Mouse (Mus musculus) midbrain, embryonic 16.5 days (tissue): ENCODE measurements around the gene Fbln2. TPM values are rescaled to one million over a fixed set of nuclear protein-coding genes. Genes with fewer than 3 reads are reported as not detected.
A peak's percentile ranks its signal among the peaks of the same experiment; 100 is the strongest.

ENCODE experiments used
- ATAC-seq: fragments of 200-750 bp; cut with Nextera tagmentation; 2 replicates; pipeline ENCODE4 v1.8.0; 2017; ENCODE audit warnings: moderate TSS enrichment
- H3K27ac ChIP-seq: fragments of 300-500 bp; sonication (generic); 2 replicates; pipeline ENCODE4 v1.5.1; 2014; ENCODE audit warnings: mild to moderate bottlenecking, low read length, mixed read lengths
- H3K27me3 ChIP-seq: fragments of 300-500 bp; sonication (generic); 2 replicates; pipeline ENCODE4 v1.6.1; 2014; ENCODE audit warnings: low read depth, low read length, mixed read lengths; ENCODE audit not compliant: control insufficient read depth, insufficient read depth
- H3K36me3 ChIP-seq: fragments of 300-500 bp; sonication (generic); 2 replicates; pipeline ENCODE4 v1.6.1; 2014; ENCODE audit warnings: mild to moderate bottlenecking, low read length, moderate library complexity, mixed read lengths; ENCODE audit not compliant: control insufficient read depth, insufficient read depth
- H3K4me1 ChIP-seq: fragments of 300-500 bp; sonication (generic); 2 replicates; pipeline ENCODE4 v1.6.1; 2014; ENCODE audit warnings: mild to moderate bottlenecking, low read length, mixed read lengths; ENCODE audit not compliant: control insufficient read depth, insufficient read depth
- H3K4me2 ChIP-seq: fragments of 300-500 bp; sonication (generic); 2 replicates; pipeline ENCODE4 v1.6.1; 2014; ENCODE audit warnings: mild to moderate bottlenecking, low read length, mixed read lengths
- H3K4me3 ChIP-seq: fragments of 300-500 bp; sonication (generic); 2 replicates; pipeline ENCODE4 v1.5.1; 2014; ENCODE audit warnings: low read depth, mild to moderate bottlenecking, low read length, moderate library complexity, mixed read lengths
- H3K9ac ChIP-seq: fragments of 300-500 bp; sonication (generic); 2 replicates; pipeline ENCODE4 v1.6.1; 2014; ENCODE audit warnings: low read depth, low read length, mixed read lengths
- H3K9me3 ChIP-seq: fragments of 300-500 bp; sonication (generic); replicated peaks from 2 replicates; pipeline ENCODE4 v1.6.1; 2014; ENCODE audit warnings: mild to moderate bottlenecking, low read length, mixed read lengths; ENCODE audit not compliant: control insufficient read depth, poor library complexity, severe bottlenecking
- WGBS: fragments of 180-500 bp; shearing (Covaris S2); extraction: QIAGEN DNeasy Blood & Tissue Kit; methylation state at CpG from one replicate; pipeline ENCODE4 v1.1.7; 2014; 5-methylcytosine and 5-hydroxymethylcytosine counted together
- polyA plus RNA-seq: library from polyadenylated mRNA; unstranded; fragments of >200 nt; fragmentation: Nextera tagmentation; extraction: Ambion mirVana; gene quantifications from 2 replicates; pipeline ENCODE4 v1.2.1, GENCODE M21; 2015

Gene Fbln2
- polyA plus RNA-seq, 1 experiment from 2014 or later: 12.5 TPM

- peaks cover 3% of the 10 kb centered on the region; the same call in 1 of the 2 replicates for H3K4me1 ChIP-seq
- no peak overlapping the region for H3K4me2 ChIP-seq
- no peak overlapping the region for H3K4me3 ChIP-seq
- H3K27ac ChIP-seq: no peak overlapping the region
- no peaks in the 10 kb centered on the region for H3K27me3 ChIP-seq
- H3K36me3 ChIP-seq: no peaks in the 10 kb centered on the region
- no peaks in the 10 kb centered on the region for H3K9me3 ChIP-seq
- 91% methylated on average over 6 of the region's 6 CpGs for whole genome bisulfite sequencing
- ATAC-seq: no peak
- H3K9ac ChIP-seq: no peak overlapping the region
These were observed 31.1 kb downstream of the Fbln2 start for GRCm38 (mm10) chr6:91243395-91243794.

GRCm38 (mm10) chr6:91244331-91244730, 32.1 kb downstream of the Fbln2 start:
- Histone ChIP-seq H3K4me2 (no peak overlapping the region), H3K4me1 (peaks cover 3% of the 10 kb centered on the region; the same call in 1 of the 2 replicates), H3K9ac (no peak overlapping the region), H3K27ac (no peak overlapping the region), H3K27me3 (no peaks in the 10 kb centered on the region), H3K9me3 (no peaks in the 10 kb centered on the region), H3K4me3 (no peak overlapping the region), H3K36me3 (no peaks in the 10 kb centered on the region)
- WGBS: 83% methylated on average over 8 of the region's 8 CpGs
- ATAC-seq: no peak

GRCm38 (mm10) chr6:91245331-91245730, 33.1 kb downstream of the Fbln2 start:
- ATAC-seq: no peak
- no peaks in the 10 kb centered on the region for H3K36me3 ChIP-seq
- H3K27ac ChIP-seq: no peak overlapping the region
- H3K4me1 ChIP-seq: peaks cover 3% of the 10 kb centered on the region; the same call in 1 of the 2 replicates
- no peaks in the 10 kb centered on the region for H3K9me3 ChIP-seq
- H3K9ac ChIP-seq: no peak overlapping the region; the same call in 1 of the 2 replicates
- no peaks in the 10 kb centered on the region for H3K27me3 ChIP-seq
- no peak overlapping the region for H3K4me3 ChIP-seq
- WGBS: 6% methylated on average over 6 of the region's 6 CpGs
- no peak overlapping the region for H3K4me2 ChIP-seq

- H3K9ac ChIP-seq: no peak overlapping the region
- H3K9me3 ChIP-seq: no peaks in the 10 kb centered on the region
These were observed 35.1 kb downstream of the Fbln2 start for GRCm38 (mm10) chr6:91247343-91247742.

GRCm38 (mm10) chr6:91248627-91249026, 36.4 kb downstream of the Fbln2 start:
- WGBS: 84% methylated on average over 4 of the region's 4 CpGs
- no peaks in the 10 kb centered on the region for H3K27me3 ChIP-seq
- no peak overlapping the region for H3K9ac ChIP-seq
- no peak overlapping the region for H3K27ac ChIP-seq
- no peaks in the 10 kb centered on the region for H3K36me3 ChIP-seq
- ATAC-seq: no peak
- no peaks in the 10 kb centered on the region for H3K9me3 ChIP-seq
- no peak overlapping the region for H3K4me2 ChIP-seq
- H3K4me1 ChIP-seq: peaks cover 3% of the 10 kb centered on the region; the same call in 1 of the 2 replicates
- H3K4me3 ChIP-seq: no peak overlapping the region

More at GRCm38 (mm10) chr6:91247343-91247742, 35.1 kb downstream of the Fbln2 start:
- no peak overlapping the region for H3K4me2 ChIP-seq
- ATAC-seq: no peak
- 97% methylated on average over 1 of the region's 1 CpGs for WGBS
- H3K4me3 ChIP-seq: no peak overlapping the region
- H3K27ac ChIP-seq: no peak overlapping the region
- H3K36me3 ChIP-seq: no peaks in the 10 kb centered on the region
- no peaks in the 10 kb centered on the region for H3K27me3 ChIP-seq
- peaks cover 3% of the 10 kb centered on the region; the same call in 1 of the 2 replicates for H3K4me1 ChIP-seq

DNA sequence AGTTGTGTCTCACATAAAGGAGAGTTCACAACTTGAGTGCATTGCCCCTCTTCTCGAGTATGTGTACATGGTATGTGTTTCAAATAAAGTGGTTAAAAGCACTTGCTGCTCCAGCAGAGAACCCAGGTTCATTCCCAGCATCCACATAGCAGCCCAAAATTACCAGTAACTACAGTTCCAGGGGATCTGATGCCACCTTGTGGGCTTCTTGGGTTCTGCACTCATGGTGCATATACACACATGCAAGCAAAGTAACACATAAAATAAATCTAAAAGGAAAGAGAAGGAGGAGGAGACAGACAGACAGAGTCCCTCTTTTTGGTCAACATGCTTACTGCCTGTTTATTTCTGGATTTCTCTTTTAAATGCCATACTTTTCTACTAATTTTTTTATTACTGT, 37.5 kb downstream of the Fbln2 start:
- no peak overlapping the region for H3K9ac ChIP-seq
- H3K9me3 ChIP-seq: no peaks in the 10 kb centered on the region
- H3K4me3 ChIP-seq: no peak overlapping the region
- H3K36me3 ChIP-seq: no peaks in the 10 kb centered on the region
- H3K4me2 ChIP-seq: no peak overlapping the region
- H3K27me3 ChIP-seq: no peaks in the 10 kb centered on the region
- H3K4me1 ChIP-seq: peaks cover 3% of the 10 kb centered on the region; the same call in 1 of the 2 replicates
- no peak overlapping the region for H3K27ac ChIP-seq
- no peak for ATAC-seq
- WGBS: 97% methylated on average over 1 of the region's 1 CpGs

DNA sequence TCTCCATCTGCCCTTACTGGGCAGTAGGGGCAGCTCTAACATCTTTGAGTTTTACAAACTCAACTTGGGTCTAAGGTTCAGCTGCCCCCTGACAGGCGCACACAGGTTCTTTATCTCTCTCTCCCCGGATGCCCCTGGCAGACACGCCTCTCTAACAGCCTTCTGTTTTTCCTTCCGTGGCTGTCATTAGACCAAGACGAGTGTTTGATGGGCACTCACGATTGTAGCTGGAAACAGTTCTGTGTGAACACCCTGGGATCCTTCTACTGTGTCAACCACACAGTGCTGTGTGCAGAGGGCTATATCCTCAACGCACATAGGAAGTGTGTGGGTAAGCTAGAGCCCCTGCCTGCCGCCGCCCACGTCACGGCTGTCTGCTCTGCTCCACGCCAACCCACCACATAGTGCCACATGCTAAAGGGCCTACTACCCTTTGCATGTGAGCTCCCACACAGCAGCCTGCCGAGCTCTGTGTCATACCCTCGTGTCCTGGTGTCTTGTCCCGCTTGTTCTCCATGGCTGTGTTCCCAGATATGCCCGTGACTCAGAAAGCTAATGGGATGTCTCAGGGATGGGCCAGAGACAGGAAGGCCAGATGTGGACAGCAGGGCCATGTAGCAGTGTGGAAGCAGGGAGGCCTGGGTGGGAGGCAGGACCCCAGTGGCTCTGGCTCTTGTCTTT, 47.3 kb downstream of the Fbln2 start:
- H3K9ac ChIP-seq: no peak overlapping the region
- no peaks in the 10 kb centered on the region for H3K27me3 ChIP-seq
- H3K4me2 ChIP-seq: no peak overlapping the region
- H3K27ac ChIP-seq: no peak overlapping the region
- no peaks in the 10 kb centered on the region for H3K9me3 ChIP-seq
- no peaks in the 10 kb centered on the region for H3K36me3 ChIP-seq
- no peak for ATAC-seq
- H3K4me1 ChIP-seq: peaks cover 4% of the 10 kb centered on the region; the same call in 1 of the 2 replicates
- WGBS: 86% methylated on average over 16 of the region's 16 CpGs
- no peak overlapping the region for H3K4me3 ChIP-seq

GRCm38 (mm10) chr6:91260347-91260986, 48.2 kb downstream of the Fbln2 start:
- H3K36me3 ChIP-seq: no peaks in the 10 kb centered on the region
- WGBS: 81% methylated on average over 8 of the region's 8 CpGs
- no peak overlapping the region for H3K27ac ChIP-seq
- H3K4me3 ChIP-seq: no peak overlapping the region
- H3K4me1 ChIP-seq: peaks cover 4% of the 10 kb centered on the region; the same call in 1 of the 2 replicates
- no peaks in the 10 kb centered on the region for H3K9me3 ChIP-seq
- no peak overlapping the region for H3K9ac ChIP-seq
- H3K27me3 ChIP-seq: no peaks in the 10 kb centered on the region
- no peak for ATAC-seq
- no peak overlapping the region for H3K4me2 ChIP-seq

DNA sequence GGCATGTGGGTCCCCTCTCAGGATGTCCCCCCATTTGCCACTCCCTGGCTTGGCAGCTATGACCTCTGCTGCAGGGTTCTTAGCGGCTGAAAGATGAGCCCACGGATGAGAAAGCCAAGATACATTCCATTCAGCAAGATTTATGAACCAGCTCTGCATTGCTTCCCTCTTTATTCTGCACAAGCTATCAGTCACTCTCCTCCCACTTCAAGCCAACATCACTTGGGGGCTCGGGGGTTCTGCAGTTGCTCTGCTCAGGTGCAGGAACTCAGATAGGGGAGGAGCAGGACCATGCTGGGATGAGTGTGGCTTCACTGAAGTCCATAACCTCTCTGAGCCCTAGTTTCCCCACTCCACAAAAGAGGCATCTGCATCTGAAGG, 48.7 kb downstream of the Fbln2 start:
- ATAC-seq: no peak
- H3K36me3 ChIP-seq: no peaks in the 10 kb centered on the region
- no peaks in the 10 kb centered on the region for H3K27me3 ChIP-seq
- H3K4me1 ChIP-seq: peaks cover 7% of the 10 kb centered on the region; the same call in 1 of the 2 replicates
- no peak overlapping the region for H3K27ac ChIP-seq
- peak overlapping the region; percentile 26; the same call in 1 of the 2 replicates for H3K9ac ChIP-seq
- WGBS: 40% methylated on average over 3 of the region's 3 CpGs
- H3K4me2 ChIP-seq: no peak overlapping the region
- no peak overlapping the region for H3K4me3 ChIP-seq
- H3K9me3 ChIP-seq: no peaks in the 10 kb centered on the region
